Mouse (Mus musculus): ENCODE results near the gene Olfr1232.

Gene Olfr1232

GRCm38 (mm10) chr2:89329575-89329974, at the start of gene Olfr1232:
Olfr1232 (minus strand) TSS chr2:89329675.
- DNase-seq (ENCODE audit: low spot score in 2 of 2), result no peak

- no peak for DNase-seq (ENCODE audit: low spot score in 2 of 2)
Measured at GRCm38 (mm10) chr2:89364765-89365164, 35.3 kb upstream of the Olfr1232 start, which contains the start of gene Olfr1234. Olfr1234 (minus strand) TSS chr2:89364865.

DNA sequence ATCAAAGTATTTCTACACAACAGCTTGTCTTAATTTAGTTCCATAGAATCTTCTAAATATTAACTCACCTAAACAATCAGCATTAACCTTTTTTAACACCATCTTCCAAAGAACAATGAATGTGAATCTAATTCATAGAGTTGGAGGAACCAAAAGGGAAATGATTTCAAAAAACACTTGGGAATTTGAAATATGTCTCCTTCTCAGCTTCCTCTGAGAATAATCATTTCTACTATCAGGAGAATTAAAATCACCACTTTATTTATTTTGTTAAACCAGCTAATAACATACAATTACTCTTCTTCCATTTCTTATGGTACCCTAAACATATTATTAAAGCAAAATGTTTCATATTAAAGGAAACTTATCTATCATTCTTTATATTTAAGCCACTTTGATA, 12.8 kb upstream of the Olfr1232 start, which contains the start of gene Olfr1233:
Gene Olfr1233, minus strand, starts transcription at position 101 of the 400 bp plus-strand sequence.
- no peak for DNase-seq (ENCODE audit: low spot score in 2 of 2)

DNA sequence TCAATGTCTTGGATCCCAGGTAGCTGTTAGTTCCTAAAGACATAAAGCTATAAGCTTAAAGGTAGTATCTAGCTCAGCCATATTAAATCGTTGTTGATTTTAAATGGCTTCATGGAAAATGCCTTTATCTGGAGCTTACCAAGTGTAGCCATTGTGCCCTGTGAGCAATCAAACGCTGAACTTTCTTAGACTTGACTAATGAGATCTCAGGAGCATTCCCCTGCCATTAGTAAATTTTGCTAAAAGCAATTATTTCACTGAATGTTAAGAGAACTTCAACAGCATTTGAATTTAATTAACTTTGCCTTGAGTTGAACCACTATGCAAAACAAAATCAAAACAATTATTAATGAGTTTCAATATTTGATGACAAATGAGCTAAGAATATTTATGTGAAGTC, 22.5 kb downstream of the Olfr1232 start, which contains the start of gene Olfr1231:
Gene Olfr1231, minus strand, starts transcription at position 101 of the 400 bp plus-strand sequence.
- DNase-seq (ENCODE audit: low spot score in 2 of 2), result no peak

- DNase-seq (ENCODE audit: low spot score in 2 of 2), result no peak
Measured at GRCm38 (mm10) chr2:89297168-89297567, 32.3 kb downstream of the Olfr1232 start, which contains the start of gene Olfr1230. Olfr1230 (minus strand) TSS chr2:89297268.

DNA sequence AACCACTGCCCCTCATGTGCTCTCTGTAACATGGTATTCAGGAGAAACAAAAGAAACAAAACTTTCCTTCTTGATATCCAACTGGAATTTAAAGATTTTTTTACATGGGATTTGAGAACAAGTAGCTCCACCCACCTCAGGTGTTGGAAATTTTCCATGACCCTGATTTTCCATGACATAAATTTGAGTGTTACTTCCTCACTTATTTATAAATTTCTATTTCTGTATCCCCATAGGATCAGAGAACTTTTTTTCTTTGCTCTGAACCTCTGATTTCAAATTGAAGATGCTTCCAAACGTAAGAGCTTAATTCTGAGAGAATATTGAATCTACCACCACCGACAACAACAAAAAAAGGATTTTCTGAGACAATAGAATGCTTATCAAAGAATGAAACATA, 41.6 kb downstream of the Olfr1232 start, which contains the start of gene Olfr1229:
Gene Olfr1229, minus strand, starts transcription at position 101 of the 400 bp plus-strand sequence.
- no peak for DNase-seq (ENCODE audit: low spot score in 2 of 2)
